Mouse (Mus musculus) lung, adult 2 months (tissue): ENCODE results near the gene Foxo6.

ENCODE experiments used
- CTCF ChIP-seq: fragments of 200-500 bp; IDR thresholded peaks from 2 replicates; pipeline ENCODE4 v1.5.1; 2011; ENCODE audit warnings: mild to moderate bottlenecking, low read length, control low read depth; ENCODE audit not compliant: insufficient read depth
- POLR2A ChIP-seq: fragments of 200-500 bp; IDR thresholded peaks from 2 replicates; pipeline ENCODE4 v1.6.1; 2011; ENCODE audit warnings: low read depth, mild to moderate bottlenecking, control low read depth, low read length, borderline replicate concordance; ENCODE audit errors: extremely low read depth

GRCm38 (mm10) chr4:120273594-120273993 lies 13.6 kb downstream of the Foxo6 start:
- TF ChIP-seq POLR2A (no peak), CTCF (no peak)
